Mouse (Mus musculus) spleen, postnatal 10 days (tissue): ENCODE results near the gene Gm3435.
A peak's percentile ranks its signal among the peaks of the same experiment; 100 is the strongest.
"Not testable (repeated sequence)": the region's sequence is repeated elsewhere in the genome, so short reads cannot be mapped to it uniquely, and the experiment has no call there.

Experiments used
- DNase-seq, 2 experiments: peaks; one replicate each; pipeline ENCODE4 v3.0.0; 2021 to 2022; ENCODE audit warnings: low spot score in 2 of 2

The Gm3435 gene

DNA sequence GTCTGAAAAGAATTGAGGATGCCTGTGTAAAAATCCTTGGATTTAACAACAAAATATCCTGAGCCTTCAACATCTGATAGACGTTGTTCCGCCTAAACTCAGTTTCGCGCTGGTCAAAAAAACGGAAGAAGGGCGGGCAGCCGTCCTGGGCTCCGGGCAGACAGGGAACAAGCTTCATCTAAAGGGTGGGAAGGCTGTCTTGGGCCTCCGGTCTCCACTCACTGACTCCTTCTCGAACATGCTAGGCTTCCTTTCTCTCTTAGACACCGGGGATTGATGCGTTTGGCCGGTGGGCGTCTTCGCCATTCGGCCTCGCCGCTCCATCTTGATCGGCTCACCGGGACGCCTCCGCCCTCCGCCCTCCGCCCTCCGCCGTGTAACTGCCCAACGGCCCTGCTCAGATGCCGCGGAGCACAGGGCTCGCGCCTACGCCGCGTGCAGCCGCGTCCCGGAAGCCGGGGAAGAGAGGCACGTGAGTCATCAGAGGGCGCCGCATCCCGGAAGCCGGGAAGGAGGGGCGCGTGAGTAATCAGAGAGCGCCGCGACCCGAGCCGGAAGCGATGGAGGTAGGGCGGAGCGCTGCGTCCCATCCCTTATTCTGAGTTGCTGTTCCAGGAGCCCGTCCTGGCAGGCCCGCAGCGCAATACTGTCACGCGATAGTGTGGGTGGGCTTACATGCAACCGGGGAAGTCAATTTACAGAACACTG is at the start of gene Gm3435:
Gene Gm3435 (plus strand): TSS at position 471 of the 708 bp plus-strand sequence.
- DNase-seq: not testable (repeated sequence)

DNA sequence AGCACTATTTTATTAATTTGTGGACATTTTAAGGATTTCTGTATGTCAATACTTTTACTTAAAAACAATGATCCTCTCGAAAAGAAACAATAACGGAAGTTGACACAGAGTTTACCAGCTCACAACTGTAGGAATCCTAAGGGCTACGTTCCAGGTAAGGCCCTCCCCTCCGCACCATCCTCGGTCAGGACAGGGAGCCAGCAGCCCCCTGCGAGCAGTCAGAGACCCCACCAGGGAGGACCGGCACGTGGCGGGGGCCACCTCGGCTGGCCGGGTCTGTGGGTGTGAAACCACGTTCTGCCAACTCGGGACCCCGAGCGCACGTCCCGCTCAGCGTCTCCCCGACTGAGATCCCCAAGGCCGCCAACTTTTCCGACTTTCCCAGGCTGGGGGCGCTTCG is 49.5 kb upstream of the Gm3435 start:
- DNase-seq: peak; percentile 47 to 70

DNA sequence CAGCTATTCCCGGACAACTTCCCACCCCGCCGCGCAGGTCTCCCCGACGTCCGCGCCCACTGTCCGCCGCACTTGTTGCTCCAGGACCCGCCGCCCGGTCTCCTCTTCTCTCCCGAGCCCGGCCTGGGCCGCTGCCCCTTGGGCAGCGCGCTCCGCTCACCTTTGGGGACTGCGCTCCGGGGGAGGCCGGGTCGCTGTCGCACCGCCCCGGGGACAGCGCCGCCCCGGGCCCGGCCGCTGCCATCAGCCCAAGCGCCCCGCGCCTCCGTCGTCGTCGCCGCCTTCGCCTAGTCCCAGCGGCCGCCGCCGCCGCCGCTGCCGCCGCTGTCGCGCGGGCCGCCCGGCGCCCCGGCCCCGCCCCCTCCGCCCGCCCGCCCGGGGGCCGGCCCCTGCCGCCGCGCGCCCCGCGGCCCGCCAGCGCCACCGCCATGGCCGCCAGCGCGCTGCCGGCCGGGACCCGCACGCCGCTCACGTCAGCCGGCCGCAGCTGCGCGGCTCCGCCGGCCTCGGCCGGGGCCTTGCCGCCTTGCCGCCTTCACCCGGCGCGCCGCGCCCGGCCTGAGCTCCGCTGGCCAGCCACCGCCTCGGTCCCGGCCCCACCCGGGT is 48.9 kb upstream of the Gm3435 start, which contains the start of gene Phf10:
Gene Phf10 (minus strand): TSS at position 323 of the 606 bp plus-strand sequence.
- DNase-seq: peak; percentile 58 to 75

DNA sequence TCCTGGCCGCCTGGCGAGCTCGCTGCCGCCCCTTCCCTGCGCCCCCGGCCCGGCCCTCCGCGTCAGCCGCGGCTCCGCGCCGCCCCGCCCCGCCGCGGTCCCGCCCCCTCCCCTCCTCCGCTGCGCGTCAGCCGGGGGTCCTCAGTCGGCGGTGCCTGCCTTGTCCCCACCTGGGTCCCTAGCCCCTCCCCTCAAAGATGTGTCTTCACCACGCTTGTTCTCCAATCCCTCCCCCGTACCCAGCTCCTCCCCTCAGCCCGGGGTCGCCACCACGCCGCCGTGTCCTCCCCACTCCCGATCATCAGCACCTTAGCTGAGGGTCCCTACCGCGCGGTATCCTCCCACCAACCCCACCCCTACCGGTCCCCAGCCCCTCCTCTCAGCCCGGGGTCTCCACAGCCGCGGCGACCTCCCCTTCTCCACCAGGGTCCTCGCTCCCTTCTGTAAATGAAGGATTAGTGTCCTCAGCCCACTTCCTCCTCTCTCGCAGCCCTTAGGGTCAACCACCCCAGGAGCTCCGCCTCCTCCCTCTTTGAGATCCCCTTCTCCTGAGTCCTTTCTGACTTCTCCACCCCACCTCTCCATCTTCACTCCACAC is 48.3 kb upstream of the Gm3435 start:
- not testable (repeated sequence) for DNase-seq

DNA sequence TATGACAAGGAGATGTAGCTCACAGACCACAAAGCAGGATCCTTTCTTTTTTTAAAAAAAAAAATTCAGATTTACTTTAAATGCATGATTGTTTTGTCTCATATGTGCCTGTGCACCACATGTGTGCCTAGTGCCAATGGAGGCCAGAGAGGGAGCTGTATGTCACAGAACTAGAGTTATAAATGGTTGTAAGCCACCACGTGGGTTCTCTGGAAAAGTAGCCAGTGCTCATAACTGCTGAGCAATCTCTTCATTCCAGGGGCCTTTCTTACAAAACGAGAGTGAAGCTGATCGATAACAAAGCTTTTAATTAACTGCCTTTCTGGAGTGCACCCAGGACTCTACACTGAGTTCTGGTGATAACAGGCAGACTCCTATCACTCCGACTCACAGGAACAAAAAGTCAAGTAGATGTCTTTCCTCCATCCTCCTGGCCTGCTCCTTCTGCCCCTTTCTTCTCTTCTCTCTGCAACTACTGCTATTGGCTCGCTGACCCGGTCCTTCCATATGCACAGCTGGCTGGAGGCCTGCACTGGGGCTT is 41.5 kb upstream of the Gm3435 start:
- DNase-seq: not testable (repeated sequence)

DNA sequence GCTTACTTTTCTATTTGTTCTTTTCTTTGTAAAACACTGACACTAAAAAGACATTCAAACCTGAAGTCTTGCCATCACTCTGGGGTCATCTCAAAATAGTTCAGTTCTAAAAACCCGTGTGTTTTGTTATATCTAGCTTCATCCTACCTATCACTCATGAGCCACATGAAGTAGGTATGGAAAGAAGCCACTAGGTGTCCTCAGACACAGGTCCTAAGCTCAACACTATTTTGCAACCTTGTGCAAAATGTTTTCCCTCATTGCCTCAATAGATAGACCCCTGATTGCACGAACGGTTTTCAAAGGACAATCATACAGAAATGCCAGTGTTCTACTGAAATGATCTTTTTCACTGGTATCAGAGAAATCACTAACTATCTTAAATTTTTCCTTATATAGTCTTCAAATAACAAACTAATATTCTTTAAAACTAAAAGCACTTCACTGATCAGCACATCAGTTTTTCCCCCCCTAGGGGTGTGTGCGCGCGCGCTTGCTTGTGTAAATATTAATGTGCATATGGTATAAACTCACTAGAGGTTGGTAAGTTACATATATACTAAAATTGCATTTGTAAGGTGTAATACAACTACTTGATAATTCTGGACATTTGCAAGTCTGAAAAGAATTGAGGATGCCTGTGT is 32.1 kb upstream of the Gm3435 start:
- not testable (repeated sequence) for DNase-seq

DNA sequence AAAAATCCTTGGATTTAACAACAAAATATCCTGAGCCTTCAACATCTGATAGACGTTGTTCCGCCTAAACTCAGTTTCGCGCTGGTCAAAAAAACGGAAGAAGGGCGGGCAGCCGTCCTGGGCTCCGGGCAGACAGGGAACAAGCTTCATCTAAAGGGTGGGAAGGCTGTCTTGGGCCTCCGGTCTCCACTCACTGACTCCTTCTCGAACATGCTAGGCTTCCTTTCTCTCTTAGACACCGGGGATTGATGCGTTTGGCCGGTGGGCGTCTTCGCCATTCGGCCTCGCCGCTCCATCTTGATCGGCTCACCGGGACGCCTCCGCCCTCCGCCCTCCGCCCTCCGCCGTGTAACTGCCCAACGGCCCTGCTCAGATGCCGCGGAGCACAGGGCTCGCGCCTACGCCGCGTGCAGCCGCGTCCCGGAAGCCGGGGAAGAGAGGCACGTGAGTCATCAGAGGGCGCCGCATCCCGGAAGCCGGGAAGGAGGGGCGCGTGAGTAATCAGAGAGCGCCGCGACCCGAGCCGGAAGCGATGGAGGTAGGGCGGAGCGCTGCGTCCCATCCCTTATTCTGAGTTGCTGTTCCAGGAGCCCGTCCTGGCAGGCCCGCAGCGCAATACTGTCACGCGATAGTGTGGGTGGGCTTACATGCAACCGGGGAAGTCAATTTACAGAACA is 31.5 kb upstream of the Gm3435 start, which contains the start of the genes 9030025P20Rik and Gm3417:
Gene 9030025P20Rik (plus strand): TSS at position 107 of the 677 bp plus-strand sequence.
Gene Gm3417 (minus strand): TSS at position 429 of the 677 bp plus-strand sequence.
- DNase-seq: not testable (repeated sequence)

DNA sequence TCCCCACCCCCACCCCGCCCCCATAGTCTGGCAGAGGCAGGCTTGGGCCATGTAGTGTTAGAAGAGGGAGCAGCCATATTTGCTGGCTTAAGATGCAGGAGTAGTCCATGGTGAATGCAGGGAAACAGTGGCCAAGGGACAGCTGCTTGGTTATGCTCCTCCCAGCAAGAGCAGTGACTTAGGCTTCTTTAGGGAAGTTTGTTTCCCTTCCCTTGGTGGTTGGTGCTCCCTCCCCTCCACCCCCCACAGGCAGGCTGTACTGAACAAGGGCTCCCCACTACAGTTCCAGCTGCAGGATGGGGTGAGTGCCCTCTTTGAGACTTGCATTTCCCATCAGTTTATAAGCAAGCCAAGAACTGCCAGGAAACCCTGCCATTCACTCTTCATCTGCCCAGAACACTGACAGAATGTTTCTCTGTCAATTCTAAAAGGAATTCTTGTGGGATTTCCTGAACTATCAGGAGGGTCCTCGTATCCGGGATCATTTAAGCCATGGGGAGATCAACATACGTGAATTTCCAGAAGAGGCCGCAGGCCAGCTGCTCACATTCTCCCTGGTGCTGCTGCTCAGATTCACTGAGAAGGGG is 19.8 kb upstream of the Gm3435 start:
- peak in 1 of 2 experiments; percentile 5 for DNase-seq

DNA sequence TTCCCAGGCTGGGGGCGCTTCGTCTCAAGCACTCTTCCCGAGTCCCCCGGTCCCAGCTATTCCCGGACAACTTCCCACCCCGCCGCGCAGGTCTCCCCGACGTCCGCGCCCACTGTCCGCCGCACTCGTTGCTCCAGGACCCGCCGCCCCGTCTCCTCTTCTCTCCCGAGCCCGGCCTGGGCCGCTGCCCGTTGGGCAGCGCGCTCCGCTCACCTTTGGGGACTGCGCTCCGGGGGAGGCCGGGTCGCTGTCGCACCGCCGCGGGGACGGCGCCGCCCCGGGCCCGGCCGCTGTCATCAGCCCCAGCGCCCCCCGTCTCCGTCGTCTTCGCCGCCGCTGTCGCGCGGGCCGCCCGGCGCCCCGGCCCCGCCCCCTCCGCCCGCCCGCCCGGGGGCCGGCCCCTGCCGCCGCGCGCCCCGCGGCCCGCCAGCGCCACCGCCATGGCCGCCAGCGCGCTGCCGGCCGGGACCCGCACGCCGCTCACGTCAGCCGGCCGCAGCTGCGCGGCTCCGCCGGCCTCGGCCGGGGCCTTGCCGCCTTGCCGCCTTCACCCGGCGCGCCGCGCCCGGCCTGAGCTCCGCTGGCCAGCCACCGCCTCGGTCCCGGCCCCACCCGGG is 17.3 kb upstream of the Gm3435 start:
- DNase-seq: not testable (repeated sequence)

DNA sequence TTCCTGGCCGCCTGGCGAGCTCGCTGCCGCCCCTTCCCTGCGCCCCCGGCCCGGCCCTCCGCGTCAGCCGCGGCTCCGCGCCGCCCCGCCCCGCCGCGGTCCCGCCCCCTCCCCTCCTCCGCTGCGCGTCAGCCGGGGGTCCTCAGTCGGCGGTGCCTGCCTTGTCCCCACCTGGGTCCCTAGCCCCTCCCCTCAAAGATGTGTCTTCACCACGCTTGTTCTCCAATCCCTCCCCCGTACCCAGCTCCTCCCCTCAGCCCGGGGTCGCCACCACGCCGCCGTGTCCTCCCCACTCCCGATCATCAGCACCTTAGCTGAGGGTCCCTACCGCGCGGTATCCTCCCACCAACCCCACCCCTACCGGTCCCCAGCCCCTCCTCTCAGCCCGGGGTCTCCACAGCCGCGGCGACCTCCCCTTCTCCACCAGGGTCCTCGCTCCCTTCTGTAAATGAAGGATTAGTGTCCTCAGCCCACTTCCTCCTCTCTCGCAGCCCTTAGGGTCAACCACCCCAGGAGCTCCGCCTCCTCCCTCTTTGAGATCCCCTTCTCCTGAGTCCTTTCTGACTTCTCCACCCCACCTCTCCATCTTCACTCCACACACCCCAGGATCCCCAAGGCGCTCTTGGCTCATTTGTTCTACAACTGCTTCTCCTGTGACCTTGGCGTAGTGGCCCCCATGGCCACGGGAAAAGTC is 16.7 kb upstream of the Gm3435 start:
- not testable (repeated sequence) for DNase-seq

DNA sequence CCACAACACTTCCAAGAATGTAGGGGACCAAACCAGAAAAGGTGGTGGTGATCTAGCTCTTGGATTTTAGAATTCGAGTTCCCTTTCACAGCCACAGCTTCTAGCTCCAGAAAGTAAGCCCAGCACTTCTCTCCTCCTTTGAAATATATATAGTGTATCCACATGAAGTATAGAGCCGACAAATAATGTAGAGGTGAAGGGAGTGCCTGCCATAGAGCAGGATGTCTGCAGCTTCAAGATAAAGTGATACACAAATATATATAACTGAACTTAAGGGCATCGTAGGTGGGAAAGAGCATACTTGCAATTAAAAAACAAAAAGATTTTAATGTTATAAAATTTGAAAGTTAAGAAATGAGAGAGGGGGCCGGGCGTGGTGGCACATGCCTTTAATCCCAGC is 15.8 kb upstream of the Gm3435 start:
- DNase-seq: not testable (repeated sequence)

DNA sequence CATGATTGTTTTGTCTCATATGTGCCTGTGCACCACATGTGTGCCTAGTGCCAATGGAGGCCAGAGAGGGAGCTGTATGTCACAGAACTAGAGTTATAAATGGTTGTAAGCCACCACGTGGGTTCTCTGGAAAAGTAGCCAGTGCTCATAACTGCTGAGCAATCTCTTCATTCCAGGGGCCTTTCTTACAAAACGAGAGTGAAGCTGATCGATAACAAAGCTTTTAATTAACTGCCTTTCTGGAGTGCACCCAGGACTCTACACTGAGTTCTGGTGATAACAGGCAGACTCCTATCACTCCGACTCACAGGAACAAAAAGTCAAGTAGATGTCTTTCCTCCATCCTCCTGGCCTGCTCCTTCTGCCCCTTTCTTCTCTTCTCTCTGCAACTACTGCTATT is 9.9 kb upstream of the Gm3435 start:
- not testable (repeated sequence) for DNase-seq

DNA sequence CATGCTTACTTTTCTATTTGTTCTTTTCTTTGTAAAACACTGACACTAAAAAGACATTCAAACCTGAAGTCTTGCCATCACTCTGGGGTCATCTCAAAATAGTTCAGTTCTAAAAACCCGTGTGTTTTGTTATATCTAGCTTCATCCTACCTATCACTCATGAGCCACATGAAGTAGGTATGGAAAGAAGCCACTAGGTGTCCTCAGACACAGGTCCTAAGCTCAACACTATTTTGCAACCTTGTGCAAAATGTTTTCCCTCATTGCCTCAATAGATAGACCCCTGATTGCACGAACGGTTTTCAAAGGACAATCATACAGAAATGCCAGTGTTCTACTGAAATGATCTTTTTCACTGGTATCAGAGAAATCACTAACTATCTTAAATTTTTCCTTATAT is 888 bp upstream of the Gm3435 start:
- DNase-seq: not testable (repeated sequence)

DNA sequence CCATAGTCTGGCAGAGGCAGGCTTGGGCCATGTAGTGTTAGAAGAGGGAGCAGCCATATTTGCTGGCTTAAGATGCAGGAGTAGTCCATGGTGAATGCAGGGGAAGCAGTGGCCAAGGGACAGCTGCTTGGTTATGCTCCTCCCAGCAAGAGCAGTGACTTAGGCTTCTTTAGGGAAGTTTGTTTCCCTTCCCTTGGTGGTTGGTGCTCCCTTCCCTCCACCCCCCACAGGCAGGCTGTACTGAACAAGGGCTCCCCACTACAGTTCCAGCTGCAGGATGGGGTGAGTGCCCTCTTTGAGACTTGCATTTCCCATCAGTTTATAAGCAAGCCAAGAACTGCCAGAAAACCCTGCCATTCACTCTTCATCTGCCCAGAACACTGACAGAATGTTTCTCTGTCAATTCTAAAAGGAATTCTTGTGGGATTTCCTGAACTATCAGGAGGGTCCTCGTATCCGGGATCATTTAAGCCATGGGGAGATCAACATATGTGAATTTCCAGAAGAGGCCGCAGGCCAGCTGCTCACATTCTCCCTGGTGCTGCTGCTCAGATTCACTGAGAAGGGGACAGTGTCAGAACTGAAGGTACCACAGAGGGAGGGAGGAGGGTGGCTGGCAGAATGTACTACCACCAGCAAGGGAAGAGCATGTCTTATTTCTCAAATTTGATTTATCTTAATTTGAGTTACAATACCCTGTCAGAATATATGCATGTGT is 11.7 kb downstream of the Gm3435 start:
- DNase-seq: peak; percentile 18

DNA sequence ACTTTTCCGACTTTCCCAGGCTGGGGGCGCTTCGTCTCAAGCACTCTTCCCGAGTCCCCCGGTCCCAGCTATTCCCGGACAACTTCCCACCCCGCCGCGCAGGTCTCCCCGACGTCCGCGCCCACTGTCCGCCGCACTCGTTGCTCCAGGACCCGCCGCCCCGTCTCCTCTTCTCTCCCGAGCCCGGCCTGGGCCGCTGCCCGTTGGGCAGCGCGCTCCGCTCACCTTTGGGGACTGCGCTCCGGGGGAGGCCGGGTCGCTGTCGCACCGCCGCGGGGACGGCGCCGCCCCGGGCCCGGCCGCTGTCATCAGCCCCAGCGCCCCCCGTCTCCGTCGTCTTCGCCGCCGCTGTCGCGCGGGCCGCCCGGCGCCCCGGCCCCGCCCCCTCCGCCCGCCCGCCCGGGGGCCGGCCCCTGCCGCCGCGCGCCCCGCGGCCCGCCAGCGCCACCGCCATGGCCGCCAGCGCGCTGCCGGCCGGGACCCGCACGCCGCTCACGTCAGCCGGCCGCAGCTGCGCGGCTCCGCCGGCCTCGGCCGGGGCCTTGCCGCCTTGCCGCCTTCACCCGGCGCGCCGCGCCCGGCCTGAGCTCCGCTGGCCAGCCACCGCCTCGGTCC is 14.0 kb downstream of the Gm3435 start:
- DNase-seq: not testable (repeated sequence)

DNA sequence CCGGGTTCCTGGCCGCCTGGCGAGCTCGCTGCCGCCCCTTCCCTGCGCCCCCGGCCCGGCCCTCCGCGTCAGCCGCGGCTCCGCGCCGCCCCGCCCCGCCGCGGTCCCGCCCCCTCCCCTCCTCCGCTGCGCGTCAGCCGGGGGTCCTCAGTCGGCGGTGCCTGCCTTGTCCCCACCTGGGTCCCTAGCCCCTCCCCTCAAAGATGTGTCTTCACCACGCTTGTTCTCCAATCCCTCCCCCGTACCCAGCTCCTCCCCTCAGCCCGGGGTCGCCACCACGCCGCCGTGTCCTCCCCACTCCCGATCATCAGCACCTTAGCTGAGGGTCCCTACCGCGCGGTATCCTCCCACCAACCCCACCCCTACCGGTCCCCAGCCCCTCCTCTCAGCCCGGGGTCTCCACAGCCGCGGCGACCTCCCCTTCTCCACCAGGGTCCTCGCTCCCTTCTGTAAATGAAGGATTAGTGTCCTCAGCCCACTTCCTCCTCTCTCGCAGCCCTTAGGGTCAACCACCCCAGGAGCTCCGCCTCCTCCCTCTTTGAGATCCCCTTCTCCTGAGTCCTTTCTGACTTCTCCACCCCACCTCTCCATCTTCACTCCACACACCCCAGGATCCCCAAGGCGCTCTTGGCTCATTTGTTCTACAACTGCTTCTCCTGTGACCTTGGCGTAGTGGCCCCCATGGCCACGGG is 14.7 kb downstream of the Gm3435 start:
- DNase-seq: not testable (repeated sequence)

DNA sequence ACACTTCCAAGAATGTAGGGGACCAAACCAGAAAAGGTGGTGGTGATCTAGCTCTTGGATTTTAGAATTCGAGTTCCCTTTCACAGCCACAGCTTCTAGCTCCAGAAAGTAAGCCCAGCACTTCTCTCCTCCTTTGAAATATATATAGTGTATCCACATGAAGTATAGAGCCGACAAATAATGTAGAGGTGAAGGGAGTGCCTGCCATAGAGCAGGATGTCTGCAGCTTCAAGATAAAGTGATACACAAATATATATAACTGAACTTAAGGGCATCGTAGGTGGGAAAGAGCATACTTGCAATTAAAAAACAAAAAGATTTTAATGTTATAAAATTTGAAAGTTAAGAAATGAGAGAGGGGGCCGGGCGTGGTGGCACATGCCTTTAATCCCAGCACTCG is 15.5 kb downstream of the Gm3435 start:
- DNase-seq: not testable (repeated sequence)

DNA sequence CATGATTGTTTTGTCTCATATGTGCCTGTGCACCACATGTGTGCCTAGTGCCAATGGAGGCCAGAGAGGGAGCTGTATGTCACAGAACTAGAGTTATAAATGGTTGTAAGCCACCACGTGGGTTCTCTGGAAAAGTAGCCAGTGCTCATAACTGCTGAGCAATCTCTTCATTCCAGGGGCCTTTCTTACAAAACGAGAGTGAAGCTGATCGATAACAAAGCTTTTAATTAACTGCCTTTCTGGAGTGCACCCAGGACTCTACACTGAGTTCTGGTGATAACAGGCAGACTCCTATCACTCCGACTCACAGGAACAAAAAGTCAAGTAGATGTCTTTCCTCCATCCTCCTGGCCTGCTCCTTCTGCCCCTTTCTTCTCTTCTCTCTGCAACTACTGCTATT is 21.4 kb downstream of the Gm3435 start:
- DNase-seq: not testable (repeated sequence)
